Mouse (Mus musculus): ENCODE measurements at regions not wholly inside any gene's neighbourhood (a gene's known extent, or its start where the extent isn't known, plus 50 kb on each side); places are given as distances from the start of the nearest gene placed in this dataset.
A peak's percentile ranks its signal among the peaks of the same experiment; 100 is the strongest.

- Histone ChIP-seq H3K9ac (ENCODE audit: low read length) (no peak overlapping the region), H3K4me2 (ENCODE audit: low read length) (no peak overlapping the region), H3K27me3 (ENCODE audit: control insufficient read depth, insufficient read depth, low read length) (no peaks in the 10 kb centered on the region), H3K36me3 (ENCODE audit: control insufficient read depth, insufficient read depth, low read length) (no peaks in the 10 kb centered on the region), H3K4me1 (ENCODE audit: control insufficient read depth in 2 of 2, insufficient read depth in 2 of 2, low read length in 2 of 2) (peaks cover 19 to 34% of the 10 kb centered on the region in 2 experiments), H3K9me3 (ENCODE audit: control insufficient read depth, low read length) (peaks cover 2% of the 10 kb centered on the region; the same call in 1 of the 2 replicates), H3K27ac (replicated peaks in 1 of 2; ENCODE audit: control insufficient read depth in 1 of 2, insufficient read depth in 1 of 2, low read depth in 2 of 2, low read length in 2 of 2) (peak overlapping the region; percentile 67 to 75), H3K4me3 (ENCODE audit: control insufficient read depth in 1 of 2, insufficient read depth in 1 of 2, low read depth in 1 of 2, low read length in 2 of 2) (no peak overlapping the region)
- ATAC-seq (ENCODE audit: insufficient number of reproducible peaks, insufficient read depth, low FRiP score, low read depth) = no peak
Measured at GRCm38 (mm10) chr3:68758609-68759008, 68.2 kb downstream of the Il12a start.

- H3K36me3 ChIP-seq (ENCODE audit: control insufficient read depth, insufficient read depth, low read length) = no peaks in the 10 kb centered on the region
Measured at GRCm38 (mm10) chr3:68759375-68759774, 68.9 kb downstream of the Il12a start.

GRCm38 (mm10) chr3:68760806-68761205 lies 70.4 kb downstream of the Il12a start:
- Histone ChIP-seq H3K27ac (replicated peaks in 1 of 2; ENCODE audit: control insufficient read depth in 1 of 2, insufficient read depth in 1 of 2, low read depth in 2 of 2, low read length in 2 of 2) (peak overlapping the region in 1 of 2 experiments; percentile 75; a peak in 2 of 4 replicates), H3K36me3 (ENCODE audit: control insufficient read depth, insufficient read depth, low read length) (no peaks in the 10 kb centered on the region), H3K4me1 (ENCODE audit: control insufficient read depth in 2 of 2, insufficient read depth in 2 of 2, low read length in 2 of 2) (peaks cover 30 to 48% of the 10 kb centered on the region in 2 experiments), H3K9ac (ENCODE audit: low read length) (no peak overlapping the region), H3K27me3 (ENCODE audit: control insufficient read depth, insufficient read depth, low read length) (no peaks in the 10 kb centered on the region), H3K4me2 (ENCODE audit: low read length) (no peak overlapping the region), H3K4me3 (ENCODE audit: control insufficient read depth in 1 of 2, insufficient read depth in 1 of 2, low read depth in 1 of 2, low read length in 2 of 2) (no peak overlapping the region), H3K9me3 (ENCODE audit: control insufficient read depth, low read length) (peaks cover 2% of the 10 kb centered on the region; the same call in 1 of the 2 replicates)
- 47% methylated on average over 2 of the region's 2 CpGs for WGBS
- ATAC-seq (ENCODE audit: insufficient number of reproducible peaks, insufficient read depth, low FRiP score, low read depth) = no peak

More at GRCm38 (mm10) chr3:68759375-68759774, 68.9 kb downstream of the Il12a start:
- Histone ChIP-seq H3K4me2 (ENCODE audit: low read length) (no peak overlapping the region), H3K4me1 (ENCODE audit: control insufficient read depth in 2 of 2, insufficient read depth in 2 of 2, low read length in 2 of 2) (peaks cover 22 to 36% of the 10 kb centered on the region in 2 experiments), H3K9ac (ENCODE audit: low read length) (no peak overlapping the region), H3K9me3 (ENCODE audit: control insufficient read depth, low read length) (peaks cover 2% of the 10 kb centered on the region; the same call in 1 of the 2 replicates), H3K4me3 (ENCODE audit: control insufficient read depth in 1 of 2, insufficient read depth in 1 of 2, low read depth in 1 of 2, low read length in 2 of 2) (no peak overlapping the region), H3K27me3 (ENCODE audit: control insufficient read depth, insufficient read depth, low read length) (no peaks in the 10 kb centered on the region), H3K27ac (replicated peaks in 1 of 2; ENCODE audit: control insufficient read depth in 1 of 2, insufficient read depth in 1 of 2, low read depth in 2 of 2, low read length in 2 of 2) (peak overlapping the region; percentile 58 to 67; a peak in 3 of 4 replicates)
- WGBS = 42% methylated on average over 8 of the region's 8 CpGs
- ATAC-seq (ENCODE audit: insufficient number of reproducible peaks, insufficient read depth, low FRiP score, low read depth) = peak; percentile 65

GRCm38 (mm10) chr3:68761242-68761625 lies 70.8 kb downstream of the Il12a start:
- WGBS = 51% methylated on average over 7 of the region's 7 CpGs
- Histone ChIP-seq H3K4me1 (ENCODE audit: control insufficient read depth in 2 of 2, insufficient read depth in 2 of 2, low read length in 2 of 2) (peaks cover 30 to 53% of the 10 kb centered on the region in 2 experiments), H3K27ac (replicated peaks in 1 of 2; ENCODE audit: control insufficient read depth in 1 of 2, insufficient read depth in 1 of 2, low read depth in 2 of 2, low read length in 2 of 2) (peak overlapping the region; percentile 75), H3K4me2 (ENCODE audit: low read length) (no peak overlapping the region), H3K27me3 (ENCODE audit: control insufficient read depth, insufficient read depth, low read length) (no peaks in the 10 kb centered on the region), H3K36me3 (ENCODE audit: control insufficient read depth, insufficient read depth, low read length) (no peaks in the 10 kb centered on the region), H3K4me3 (ENCODE audit: control insufficient read depth in 1 of 2, insufficient read depth in 1 of 2, low read depth in 1 of 2, low read length in 2 of 2) (no peak overlapping the region), H3K9ac (ENCODE audit: low read length) (no peak overlapping the region), H3K9me3 (ENCODE audit: control insufficient read depth, low read length) (peaks cover 2% of the 10 kb centered on the region; the same call in 1 of the 2 replicates)
- no peak for ATAC-seq (ENCODE audit: insufficient number of reproducible peaks, insufficient read depth, low FRiP score, low read depth)

- Histone ChIP-seq H3K4me3 (ENCODE audit: control insufficient read depth in 1 of 2, insufficient read depth in 1 of 2, low read depth in 1 of 2, low read length in 2 of 2) (no peak overlapping the region), H3K27me3 (ENCODE audit: control insufficient read depth, insufficient read depth, low read length) (no peaks in the 10 kb centered on the region), H3K36me3 (ENCODE audit: control insufficient read depth, insufficient read depth, low read length) (no peaks in the 10 kb centered on the region), H3K9me3 (ENCODE audit: control insufficient read depth, low read length) (no peaks in the 10 kb centered on the region), H3K27ac (replicated peaks in 1 of 2; ENCODE audit: control insufficient read depth in 1 of 2, insufficient read depth in 1 of 2, low read depth in 2 of 2, low read length in 2 of 2) (peak overlapping the region; percentile 75), H3K9ac (ENCODE audit: low read length) (peak overlapping the region; percentile 17; the same call in 1 of the 2 replicates), H3K4me2 (ENCODE audit: low read length) (0 out of 2 replicates have a peak overlapping the region, but pooled peaks have one; percentile 13), H3K4me1 (ENCODE audit: control insufficient read depth in 2 of 2, insufficient read depth in 2 of 2, low read length in 2 of 2) (peaks cover 30 to 58% of the 10 kb centered on the region in 2 experiments)
- ATAC-seq (ENCODE audit: insufficient number of reproducible peaks, insufficient read depth, low FRiP score, low read depth) = peak; percentile 29; the same call in 1 of the 2 replicates
- 19% methylated on average over 11 of the region's 11 CpGs for WGBS
Measured at GRCm38 (mm10) chr3:68761626-68762331, 71.3 kb downstream of the Il12a start.

GRCm38 (mm10) chr3:68762988-68763387 lies 72.5 kb downstream of the Il12a start:
- 83% methylated on average over 8 of the region's 8 CpGs for WGBS
- no peaks in the 10 kb centered on the region for H3K36me3 ChIP-seq (ENCODE audit: control insufficient read depth, insufficient read depth, low read length)
- no peak overlapping the region for H3K9ac ChIP-seq (ENCODE audit: low read length)
- no peak for ATAC-seq (ENCODE audit: insufficient number of reproducible peaks, insufficient read depth, low FRiP score, low read depth)
- no peak overlapping the region for H3K4me2 ChIP-seq (ENCODE audit: low read length)
- no peak overlapping the region for H3K27ac ChIP-seq (replicated peaks in 1 of 2; ENCODE audit: control insufficient read depth in 1 of 2, insufficient read depth in 1 of 2, low read depth in 2 of 2, low read length in 2 of 2)
- no peaks in the 10 kb centered on the region for H3K27me3 ChIP-seq (ENCODE audit: control insufficient read depth, insufficient read depth, low read length)
- peaks cover 30 to 58% of the 10 kb centered on the region in 2 experiments for H3K4me1 ChIP-seq (ENCODE audit: control insufficient read depth in 2 of 2, insufficient read depth in 2 of 2, low read length in 2 of 2)
- H3K9me3 ChIP-seq (ENCODE audit: control insufficient read depth, low read length) = no peaks in the 10 kb centered on the region
- no peak overlapping the region for H3K4me3 ChIP-seq (ENCODE audit: control insufficient read depth in 1 of 2, insufficient read depth in 1 of 2, low read depth in 1 of 2, low read length in 2 of 2)

- 0 out of 2 replicates have a peak overlapping the region, but pooled peaks have one; percentile 23 for H3K4me2 ChIP-seq (ENCODE audit: low read length)
- no peaks in the 10 kb centered on the region for H3K9me3 ChIP-seq (ENCODE audit: control insufficient read depth, low read length)
- no peak for ATAC-seq (ENCODE audit: insufficient number of reproducible peaks, insufficient read depth, low FRiP score, low read depth)
- H3K9ac ChIP-seq (ENCODE audit: low read length) = no peak overlapping the region
- H3K4me1 ChIP-seq (ENCODE audit: control insufficient read depth in 2 of 2, insufficient read depth in 2 of 2, low read length in 2 of 2) = peaks cover 27 to 52% of the 10 kb centered on the region in 2 experiments
- no peak overlapping the region for H3K4me3 ChIP-seq (ENCODE audit: control insufficient read depth in 1 of 2, insufficient read depth in 1 of 2, low read depth in 1 of 2, low read length in 2 of 2)
- no peaks in the 10 kb centered on the region for H3K36me3 ChIP-seq (ENCODE audit: control insufficient read depth, insufficient read depth, low read length)
- H3K27me3 ChIP-seq (ENCODE audit: control insufficient read depth, insufficient read depth, low read length) = no peaks in the 10 kb centered on the region
- H3K27ac ChIP-seq (replicated peaks in 1 of 2; ENCODE audit: control insufficient read depth in 1 of 2, insufficient read depth in 1 of 2, low read depth in 2 of 2, low read length in 2 of 2) = peak overlapping the region; percentile 67 to 79
- WGBS = 43% methylated on average over 3 of the region's 4 CpGs
Measured at GRCm38 (mm10) chr3:68764336-68764735, 73.9 kb downstream of the Il12a start.

All from heart, embryonic 14.5 days (tissue).